Mouse (Mus musculus): ENCODE measurements around the gene Brix1. TPM values are rescaled to one million over a fixed set of nuclear protein-coding genes. Genes with fewer than 3 reads are reported as not detected.
A peak's percentile ranks its signal among the peaks of the same experiment; 100 is the strongest.
"Not testable (repeated sequence)": the region's sequence is repeated elsewhere in the genome, so short reads cannot be mapped to it uniquely, and the experiment has no call there.

Brix1 gene
- total RNA-seq (2021) = 10 to 100 TPM; 23.3 to 25.3 TPM

DNA sequence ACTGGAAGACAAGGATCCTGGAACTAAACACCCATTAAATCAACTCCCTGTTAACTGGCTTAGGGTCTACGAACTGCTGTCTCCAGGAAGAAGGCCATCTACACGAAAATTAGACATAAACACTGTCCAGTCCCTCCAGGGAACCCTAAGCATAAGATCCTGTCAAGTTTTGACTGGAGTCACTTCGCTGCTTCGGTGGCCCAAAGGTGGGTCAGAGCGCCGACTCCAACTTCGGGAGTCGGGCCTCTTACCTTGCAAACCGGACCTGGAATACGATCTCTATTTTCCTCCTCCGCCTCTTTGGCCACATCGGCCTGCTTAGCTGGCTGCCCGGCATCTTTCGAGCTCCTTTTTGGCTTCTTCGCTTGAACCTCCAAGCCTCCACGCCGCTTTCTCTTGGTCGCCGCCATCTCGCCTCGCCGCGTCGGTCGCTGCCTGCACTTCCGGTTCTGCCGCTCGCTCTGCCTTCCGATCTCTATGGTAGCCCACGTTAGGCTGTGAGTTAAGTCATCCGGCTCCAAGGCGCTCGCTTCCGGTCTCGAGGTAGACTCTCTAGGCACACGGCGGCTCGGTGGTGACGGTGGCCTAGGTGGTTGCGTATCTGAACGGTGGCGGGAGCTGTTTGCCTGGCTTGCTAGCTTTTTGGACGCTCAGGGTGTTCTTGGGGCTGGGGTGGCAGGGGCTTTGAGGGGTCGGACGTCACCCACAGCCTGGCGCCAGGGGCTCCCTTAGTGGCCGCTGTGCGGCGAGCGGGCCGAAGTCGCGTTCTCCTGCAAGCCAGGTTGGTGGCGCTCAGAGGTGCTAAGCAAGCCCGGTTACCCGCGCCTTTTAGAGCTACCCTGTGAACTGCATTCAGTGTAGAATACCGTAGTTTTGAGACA, at the start of gene Brix1, which contains the start of gene Rad1:
Brix1 (minus strand) TSS at position 464 of the 881 bp plus-strand sequence.
Rad1 (plus strand) TSS at position 535 of the 881 bp plus-strand sequence.
- DNase-seq = peak; percentile 96 to 98
- intact Hi-C loops (cut with DNase I) = loop anchor here (2.0 to 5.0 kb wide), 2 partner anchors 15 to 497 kb away; partner anchors contain the start of genes Amacr and Dnajc21

DNA sequence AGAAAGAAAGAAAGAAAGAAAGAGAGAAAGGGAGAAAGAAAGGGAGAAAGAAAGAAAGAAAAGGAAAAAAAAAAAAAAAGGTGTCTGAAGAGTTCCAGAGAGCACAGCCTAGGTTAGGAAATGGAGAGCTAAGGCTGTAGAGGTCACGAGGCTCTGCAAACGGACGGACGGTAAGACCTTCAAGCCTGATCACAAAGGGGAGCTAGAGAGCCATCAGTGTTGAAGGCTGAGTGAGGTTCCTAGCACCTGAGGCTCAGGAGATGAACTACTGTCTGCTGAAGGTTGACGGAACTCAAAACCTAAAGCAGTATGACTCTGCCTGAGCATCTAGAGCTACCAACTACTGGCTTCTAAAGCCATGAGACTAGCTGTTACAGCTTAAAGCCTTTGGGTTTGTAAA, 48.8 kb upstream of the Brix1 start:
- no peak for DNase-seq
- intact Hi-C loops (cut with DNase I) = no loop called here

DNA sequence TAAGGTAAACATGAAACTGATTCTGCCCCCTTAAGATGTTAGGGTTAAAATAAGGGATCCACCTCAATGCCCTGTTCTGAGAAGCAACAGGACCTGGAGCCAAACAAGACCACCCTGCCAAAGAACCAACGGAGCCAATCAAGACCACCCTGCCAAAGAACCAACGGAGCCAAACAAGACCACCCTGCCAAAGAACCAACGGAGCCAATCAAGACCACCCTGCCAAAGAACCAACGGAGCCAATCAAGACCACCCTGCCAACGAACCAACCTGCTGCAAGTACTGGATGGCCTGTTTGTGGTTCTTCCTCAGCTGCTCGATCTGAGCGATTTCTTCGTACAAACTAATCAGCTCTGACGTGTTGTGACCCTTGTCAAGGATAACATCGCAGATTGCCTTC, 47.6 kb upstream of the Brix1 start:
- DNase-seq; intact Hi-C loops (cut with DNase I): not testable (repeated sequence)

DNA sequence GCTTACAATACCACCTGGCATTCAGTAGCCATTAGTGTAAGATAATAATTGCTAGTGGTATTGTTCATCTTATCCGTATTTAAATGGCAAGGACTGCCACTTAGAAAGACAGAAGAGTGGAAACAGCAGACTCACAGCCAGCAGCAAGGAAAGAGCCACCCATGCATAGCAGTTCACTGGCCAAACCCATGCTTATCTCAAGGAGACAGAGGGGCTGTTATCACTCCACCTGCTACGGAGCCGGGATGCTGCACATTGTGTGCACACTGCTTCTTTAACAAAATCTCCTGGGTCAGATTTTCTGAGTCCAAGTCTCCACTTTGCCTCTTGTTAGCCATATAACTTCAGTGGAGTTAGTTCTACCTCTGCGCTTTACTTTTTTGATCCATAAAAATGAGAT, 45.6 kb upstream of the Brix1 start:
- intact Hi-C loops (cut with DNase I) = no loop called here

DNA sequence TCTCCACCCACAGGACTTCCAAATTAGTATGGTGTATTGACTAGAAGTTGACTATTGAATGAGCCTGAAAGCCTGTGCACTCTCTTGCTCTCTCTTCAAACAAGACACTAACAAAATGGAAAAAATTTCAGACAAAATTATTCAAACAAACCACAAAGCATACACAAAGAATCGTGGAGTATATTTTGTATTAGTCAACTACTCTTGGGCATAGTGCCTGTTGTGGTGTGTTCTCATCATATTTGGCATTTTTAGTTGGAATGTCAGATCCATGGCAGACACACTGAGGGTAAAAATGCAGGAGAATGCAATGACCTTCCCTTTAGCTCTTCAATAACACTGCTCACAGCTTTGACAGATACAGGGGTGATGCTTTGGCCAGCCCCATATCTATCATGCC, 40.1 kb upstream of the Brix1 start:
- DNase-seq = no peak
- intact Hi-C loops (cut with DNase I) = no loop called here

More for the DNA sequence above, 45.6 kb upstream of the Brix1 start:
- DNase-seq = no peak

DNA sequence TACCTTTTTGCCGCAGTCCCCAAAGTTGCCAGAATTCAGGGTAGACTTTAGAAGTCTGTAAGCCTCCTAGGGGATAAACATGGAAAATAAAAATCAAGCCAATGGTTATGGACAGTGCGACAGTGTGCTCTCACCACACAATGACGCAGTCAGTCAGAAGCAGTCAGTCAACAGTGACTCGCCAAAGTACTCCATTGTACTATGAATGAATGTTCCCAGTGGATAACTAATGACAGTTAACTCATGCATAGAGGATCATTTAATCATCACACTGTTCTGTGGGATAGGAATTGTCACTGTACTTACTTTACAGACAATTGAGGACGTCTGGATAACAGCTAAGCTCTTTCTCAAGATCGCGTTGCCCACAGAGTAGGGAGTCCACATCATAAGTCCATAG, 29.4 kb upstream of the Brix1 start:
- intact Hi-C loops (cut with DNase I) = no loop called here
- no peak for DNase-seq

DNA sequence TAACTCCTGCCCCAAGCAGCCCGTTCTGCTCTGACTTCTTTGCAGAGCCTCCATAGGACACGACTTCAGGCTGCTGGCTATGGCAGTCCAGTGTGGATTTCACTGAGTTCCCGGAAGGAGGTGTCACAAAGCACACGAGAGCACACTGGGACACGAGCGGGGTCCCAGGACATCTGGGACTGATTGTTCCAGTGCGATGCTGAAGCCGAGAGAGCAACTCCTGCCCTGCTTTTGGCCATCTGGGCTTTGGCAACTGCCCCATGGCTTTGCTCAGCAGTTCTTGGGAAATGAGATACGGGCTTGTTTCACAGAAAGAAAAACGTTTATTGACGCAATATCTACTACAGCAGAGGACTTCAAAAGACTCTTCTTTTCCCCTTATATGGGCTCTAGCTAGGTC, 20.4 kb upstream of the Brix1 start:
- intact Hi-C loops (cut with DNase I) = no loop called here
- DNase-seq = peak; percentile 39 to 50

DNA sequence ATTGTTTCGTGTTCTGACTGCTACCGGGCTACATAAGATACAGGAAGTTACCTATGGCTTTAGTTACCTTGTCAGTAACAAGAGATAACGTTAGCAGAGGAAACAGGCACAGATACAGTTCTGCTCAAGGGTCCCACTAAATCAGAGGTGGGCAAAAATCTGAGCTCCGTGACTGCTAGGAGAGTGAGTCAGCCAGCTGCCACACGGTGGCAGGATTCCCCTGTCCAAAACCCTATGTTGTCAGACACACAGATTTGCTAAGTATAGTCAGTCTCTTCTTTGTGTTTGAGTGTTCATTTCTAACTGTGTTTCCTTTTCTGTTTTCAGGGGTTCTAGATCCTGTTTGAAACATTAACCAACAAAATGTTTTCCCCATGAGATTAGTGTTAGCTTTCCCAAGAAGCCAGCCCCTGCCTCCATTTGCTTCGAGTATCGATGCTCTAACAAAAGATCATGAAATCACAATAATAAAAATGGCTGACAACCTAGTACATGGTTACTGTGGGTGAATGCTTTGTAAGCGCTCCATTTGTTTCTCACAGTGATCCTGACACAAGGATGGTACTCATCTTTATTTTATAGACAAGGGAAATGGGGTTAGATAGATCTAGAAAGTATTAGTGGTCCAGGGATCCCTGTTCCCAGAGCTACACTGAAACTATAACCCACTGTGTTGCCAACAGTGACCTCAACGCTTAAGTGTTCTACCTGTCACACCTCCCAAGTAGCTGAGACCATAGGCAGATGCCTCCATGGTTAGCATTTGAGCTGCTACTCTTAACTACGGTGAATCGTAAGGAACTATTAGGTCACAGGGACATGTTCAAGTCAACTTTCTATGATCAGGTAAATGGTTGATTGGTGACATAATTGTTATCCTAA, 15.3 kb upstream of the Brix1 start:
- DNase-seq = peak; percentile 32 to 74
- intact Hi-C loops (cut with DNase I) = loop anchor here (1.0 to 5.0 kb wide), 4 partner anchors 81 to 400 kb away; partner anchors contain the start of gene Rai14

DNA sequence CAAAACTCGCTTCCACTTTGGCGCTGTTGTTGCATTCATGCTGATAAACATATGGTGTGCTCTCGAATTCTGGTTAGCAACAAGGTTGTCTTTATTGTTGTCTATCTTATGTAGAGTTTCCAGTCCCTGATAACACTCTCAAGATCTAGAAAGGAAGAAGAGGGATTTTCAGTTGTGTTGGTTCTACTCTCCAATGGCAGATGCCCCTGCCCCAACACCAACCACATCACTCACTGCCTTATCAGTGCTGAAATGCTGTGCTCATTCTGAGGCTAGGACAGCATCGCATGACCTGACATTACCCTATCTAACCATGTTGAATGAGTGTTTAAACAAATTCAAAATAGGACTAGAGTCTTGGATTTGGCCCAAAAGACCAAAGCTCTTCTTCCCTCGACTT, 14.3 kb upstream of the Brix1 start:
- intact Hi-C loops (cut with DNase I) = loop anchor here (2.0 to 5.0 kb wide), 3 partner anchors 82 to 373 kb away; partner anchors contain the start of gene Rai14
- no peak for DNase-seq

DNA sequence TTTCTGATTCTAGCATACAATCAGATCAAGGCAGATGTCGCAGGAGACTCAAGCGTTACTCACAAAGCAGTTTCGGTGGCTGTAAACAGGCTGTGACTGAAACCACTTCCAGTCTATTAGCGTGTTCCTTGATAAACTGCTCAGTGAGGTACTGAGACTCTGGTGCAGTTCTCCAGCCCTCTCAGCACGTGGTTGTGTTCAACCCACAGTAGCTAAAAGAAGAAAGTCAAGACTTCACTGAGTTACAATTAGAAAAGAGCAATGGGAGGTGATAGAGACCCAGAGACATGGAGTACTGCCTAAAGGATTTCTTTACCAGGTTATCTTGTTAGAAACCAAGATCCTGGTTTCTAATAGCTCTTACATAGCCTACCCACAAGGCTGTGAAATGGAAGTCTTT, 13.8 kb upstream of the Brix1 start:
- intact Hi-C loops (cut with DNase I) = no loop called here
- DNase-seq = no peak

DNA sequence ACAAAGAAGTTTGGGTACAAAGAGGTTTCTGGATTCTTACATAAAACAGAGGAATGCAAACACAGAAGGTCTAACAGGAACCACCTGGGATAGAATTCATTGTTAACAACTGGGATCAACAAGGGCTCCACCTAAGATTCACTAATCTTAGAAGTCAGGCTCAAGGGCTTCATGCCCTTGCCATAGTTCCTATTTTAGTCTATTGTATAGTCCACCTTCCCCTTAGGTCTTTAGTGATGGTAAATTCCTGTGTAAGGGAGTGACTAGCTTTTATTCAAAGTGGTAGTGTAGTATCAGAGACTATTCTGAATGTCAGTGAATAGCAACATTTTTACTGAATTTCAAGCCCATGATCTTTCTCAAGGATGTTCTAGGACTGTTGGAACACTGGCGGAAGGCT, 10.9 kb upstream of the Brix1 start:
- intact Hi-C loops (cut with DNase I); DNase-seq: not testable (repeated sequence)

DNA sequence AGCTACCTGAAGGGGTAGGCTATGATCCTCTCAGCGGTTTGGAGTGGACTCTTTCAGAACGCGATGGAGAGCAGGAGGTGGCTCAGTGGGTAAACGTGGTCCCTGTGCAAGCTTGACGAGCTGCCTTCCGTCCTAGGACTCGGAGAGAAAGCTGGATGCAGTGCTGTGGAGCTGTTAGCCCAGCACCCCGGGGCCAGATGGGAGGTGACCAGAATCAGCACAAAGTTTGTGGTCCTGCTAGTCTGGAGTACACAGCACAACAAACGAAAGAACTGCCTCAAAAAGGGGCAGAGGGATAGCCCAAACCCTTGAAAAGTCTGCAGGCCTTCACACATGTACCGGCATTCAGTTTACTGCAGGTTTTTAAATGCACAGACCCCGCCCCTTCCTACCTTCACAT, 10.2 kb upstream of the Brix1 start:
- intact Hi-C loops (cut with DNase I) = no loop called here
- no peak for DNase-seq

DNA sequence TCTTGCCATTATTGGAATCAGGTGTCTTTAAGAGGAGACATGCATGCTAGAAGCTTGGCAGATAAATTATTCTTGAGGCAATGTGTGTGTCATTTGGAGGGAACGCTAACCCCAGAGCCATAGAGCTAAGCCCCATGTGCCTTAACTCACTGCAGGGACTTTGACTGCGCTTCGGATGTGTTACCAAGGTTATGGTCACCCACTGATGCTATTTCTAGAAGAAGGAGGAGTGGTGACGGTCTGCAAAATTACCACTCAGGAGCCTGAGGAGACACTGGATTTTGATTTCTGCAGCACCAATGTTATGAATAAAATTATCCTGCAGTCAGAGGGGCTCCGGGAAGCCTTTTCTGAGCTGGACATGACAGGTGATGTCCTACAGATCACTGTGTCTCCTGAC, 4.4 kb upstream of the Brix1 start:
- intact Hi-C loops (cut with DNase I) = no loop called here
- no peak for DNase-seq

DNA sequence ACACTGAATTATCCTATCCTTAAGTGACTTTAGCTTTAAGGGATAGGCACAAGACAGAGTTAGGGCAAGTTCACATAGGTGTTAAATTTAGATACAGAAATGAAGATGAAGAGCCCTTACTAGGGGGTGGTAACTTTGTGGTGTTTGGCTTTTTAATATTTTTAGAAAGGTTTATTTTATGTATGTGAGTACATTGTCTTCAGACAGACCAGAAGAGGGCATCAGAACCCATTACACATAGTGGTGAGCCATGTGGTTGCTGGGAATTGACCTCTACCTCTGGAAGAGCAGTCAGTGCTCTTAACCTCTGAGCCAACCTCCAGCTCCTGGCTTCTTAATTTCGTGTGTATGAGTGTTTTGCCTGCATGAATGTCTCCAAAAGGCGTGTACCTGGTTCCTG, 1.5 kb upstream of the Brix1 start:
- intact Hi-C loops (cut with DNase I) = loop anchor here (5.0 kb wide), 1 partner anchor 495 kb away; the partner anchor contains the start of gene Amacr

DNA sequence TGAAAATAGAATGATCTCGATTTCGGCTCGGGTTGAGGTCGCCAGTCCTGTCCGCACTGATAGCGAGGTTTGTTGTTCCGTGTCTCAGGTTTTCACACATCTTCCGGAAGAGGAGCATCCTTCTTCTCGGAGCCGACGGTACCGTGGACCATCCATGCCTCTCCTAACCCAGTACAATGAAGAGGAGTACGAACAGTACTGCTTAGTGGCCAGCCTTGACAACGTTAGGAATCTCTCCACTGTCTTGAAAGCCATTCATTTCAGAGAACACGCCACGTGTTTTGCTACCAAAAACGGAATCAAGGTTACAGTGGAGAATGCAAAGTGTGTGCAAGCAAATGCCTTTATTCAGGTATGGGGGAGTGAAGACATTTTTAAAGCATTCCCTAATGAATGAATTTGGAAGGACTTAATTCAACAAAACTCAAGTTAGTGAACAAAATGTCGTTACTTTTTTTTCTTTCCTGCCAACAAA, 655 bp upstream of the Brix1 start:
- no peak for DNase-seq
- intact Hi-C loops (cut with DNase I) = loop anchor here (5.0 kb wide), 1 partner anchor 496 kb away; the partner anchor contains the start of gene Amacr

More for the DNA sequence above, 1.5 kb upstream of the Brix1 start:
- no peak for DNase-seq

DNA sequence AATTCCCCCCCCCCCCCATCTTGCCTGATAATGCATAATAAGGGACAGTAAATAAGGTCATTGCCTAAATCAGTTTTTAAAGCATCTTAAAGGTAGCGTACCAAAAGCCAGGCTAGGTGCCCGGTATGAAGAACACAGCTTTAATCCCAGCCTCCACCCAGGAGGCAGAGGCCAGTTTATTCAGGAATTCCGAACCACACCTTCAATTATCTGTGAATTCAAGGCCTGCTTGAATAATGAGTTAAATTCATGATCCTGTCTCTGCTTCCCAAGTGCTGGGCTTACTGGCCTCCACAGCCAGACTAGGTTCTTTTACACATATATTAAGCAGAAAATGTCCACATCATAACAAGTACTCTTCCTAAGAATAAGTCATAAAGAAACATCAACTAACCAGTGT, 14.8 kb downstream of the Brix1 start:
- intact Hi-C loops (cut with DNase I) = loop anchor here (2.0 to 10.0 kb wide), 2 partner anchors 14 to 1504 kb away; partner anchors contain the start of gene Brix1
- no peak for DNase-seq

DNA sequence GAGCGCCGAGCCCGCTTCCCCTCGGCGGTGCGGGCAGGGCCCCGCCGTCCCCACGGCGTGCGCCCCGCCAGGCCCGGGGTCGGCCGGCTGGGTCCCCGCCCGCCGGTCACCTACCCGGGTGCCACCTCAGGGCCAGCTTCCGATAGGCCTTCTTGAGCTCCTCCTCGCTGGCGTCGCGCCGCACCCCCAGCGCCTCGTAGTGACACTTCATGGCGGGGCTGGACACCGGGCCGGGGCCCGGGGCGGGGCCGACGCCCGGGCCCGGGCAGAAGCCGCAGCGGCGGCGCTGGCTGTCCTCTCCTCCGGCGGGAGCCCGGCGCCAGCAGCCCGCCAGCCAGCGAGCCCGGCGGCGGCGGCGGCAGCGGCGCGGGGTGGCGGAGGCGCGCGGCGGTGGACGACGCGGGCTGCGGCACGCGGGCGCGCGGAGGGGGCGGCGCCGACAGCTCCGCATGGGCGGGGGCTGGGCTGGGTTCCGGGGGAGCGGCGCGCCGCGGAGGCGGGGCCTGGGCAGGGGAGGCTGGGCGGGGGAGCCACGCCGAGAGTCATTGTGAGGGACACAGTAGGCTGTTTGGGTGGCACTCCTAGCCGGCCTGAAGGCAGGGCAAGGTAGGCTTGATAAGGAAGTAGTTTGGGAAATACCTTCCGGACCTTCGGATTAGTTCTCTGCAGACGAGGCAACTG, 15.5 kb downstream of the Brix1 start, which contains the start of gene Dnajc21:
Dnajc21 (minus strand) TSS at position 366 of the 681 bp plus-strand sequence.
- DNase-seq = peak; percentile 90 to 92
- intact Hi-C loops (cut with DNase I) = loop anchor here (2.0 to 10.0 kb wide), 2 partner anchors 15 to 1505 kb away; partner anchors contain the start of gene Brix1

DNA sequence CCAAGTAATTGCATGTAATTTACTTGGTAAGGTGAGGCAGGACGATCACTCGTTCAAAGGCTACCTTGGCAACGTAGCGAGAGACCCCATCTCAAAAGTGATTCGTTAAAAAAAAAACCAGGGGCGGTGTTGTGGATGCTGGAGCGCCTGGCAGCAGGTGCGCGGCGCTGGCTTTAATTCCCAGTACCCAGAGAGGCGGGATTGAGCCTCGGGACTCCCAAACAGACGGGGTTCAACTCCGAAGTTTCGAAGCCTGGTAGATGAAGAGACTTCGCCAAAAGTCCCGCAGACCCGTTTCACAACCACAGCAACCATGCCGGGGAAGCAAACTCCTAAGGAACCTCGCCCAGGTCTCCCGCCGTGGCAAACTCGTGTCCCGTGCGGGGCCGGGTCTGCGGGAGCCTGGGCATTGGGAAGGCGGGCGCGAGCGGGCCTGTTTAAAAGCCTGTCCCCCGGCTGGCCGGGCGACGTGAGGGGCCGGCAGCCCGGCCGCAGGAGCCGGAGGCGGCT, 16.1 kb downstream of the Brix1 start:
- intact Hi-C loops (cut with DNase I) = loop anchor here (2.0 to 10.0 kb wide), 3 partner anchors 15 to 1707 kb away; partner anchors contain the start of gene Brix1
- DNase-seq = no peak

DNA sequence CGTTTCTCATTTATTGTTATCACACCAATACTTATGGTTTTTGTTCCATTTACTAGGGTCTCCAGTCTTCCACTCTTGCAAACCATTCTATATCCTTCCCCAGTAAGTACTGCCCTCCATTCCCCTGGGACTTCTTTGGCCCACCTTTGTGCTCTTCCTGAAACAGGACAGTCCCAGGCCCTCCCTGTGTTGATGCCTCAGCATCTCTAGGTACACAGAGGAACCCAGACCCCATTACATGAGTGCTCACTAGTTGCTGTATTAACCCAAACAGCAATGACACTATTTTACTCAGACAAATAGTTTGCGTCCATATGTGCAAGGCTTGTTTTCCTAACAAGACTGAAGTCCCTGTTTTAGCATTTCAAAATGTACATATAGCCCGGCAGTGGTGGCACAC, 17.0 kb downstream of the Brix1 start:
- intact Hi-C loops (cut with DNase I) = loop anchor here (5.0 kb wide), 1 partner anchor 1706 kb away; no protein-coding TSS in a partner anchor
- no peak for DNase-seq

DNA sequence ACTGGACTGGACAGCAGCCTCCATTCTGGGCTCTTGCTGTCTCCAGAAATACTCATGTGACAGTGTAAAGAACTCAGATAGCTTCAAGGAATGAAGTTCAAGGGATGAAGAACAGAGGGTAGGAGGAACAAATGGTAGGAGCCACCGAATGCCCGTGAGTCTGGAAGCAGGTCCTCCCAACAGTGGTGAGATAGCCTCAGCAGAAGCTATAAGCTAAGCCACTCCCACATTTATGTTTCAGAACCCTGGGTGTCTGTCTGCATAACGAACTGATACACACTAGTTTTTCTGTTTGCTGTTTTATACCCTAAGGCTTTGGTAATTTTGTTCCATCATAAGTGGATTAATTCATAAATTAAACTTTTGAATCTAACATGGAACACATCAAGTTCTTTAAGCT, 21.1 kb downstream of the Brix1 start:
- intact Hi-C loops (cut with DNase I) = loop anchor here (5.0 kb wide), 1 partner anchor 1702 kb away; no protein-coding TSS in a partner anchor
- no peak for DNase-seq
